8 mouse cellular contexts compared by ENCODE assay signal in the genomic region with DNA sequence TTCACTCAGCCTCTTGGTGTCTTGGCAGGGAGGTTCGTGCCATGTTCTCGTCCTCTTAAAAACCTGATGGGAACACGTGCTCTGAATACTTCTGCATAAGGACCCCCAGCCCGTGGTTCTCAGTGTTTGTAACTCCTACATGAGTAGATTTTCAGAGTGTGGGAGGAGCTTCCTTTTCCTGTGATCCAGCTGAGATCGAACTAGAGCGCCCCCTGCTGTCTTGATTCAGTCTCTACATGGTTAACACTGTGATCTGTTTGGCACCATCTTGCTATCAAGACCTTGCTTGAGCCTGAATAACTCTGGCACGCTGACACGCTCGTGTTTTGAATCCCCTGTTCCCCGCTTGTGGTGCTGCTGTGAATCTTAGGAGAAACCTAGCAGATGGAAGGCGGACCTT.
DNase-seq lines count a peak whose midpoint lies in the region; ATAC-seq lines count a peak whose summit lies in the region.

No protein-coding gene starts in this region.

- DNase-seq in midbrain, embryonic 10.5 days (ENCODE audit: low spot score) = peak; percentile 63
- DNase-seq in adrenal gland, adult 8-10 months = peak; percentile 63
- peak; percentile 73 for DNase-seq in embryo, embryonic 10 days (ENCODE audit: low spot score)
- DNase-seq in heart, postnatal 4 days = peak; percentile 81
- DNase-seq in left cerebral cortex, postnatal 36 days (ENCODE audit: low spot score in 2 of 2) = peak; percentile 53 to 55
- DNase-seq in ovary, postnatal 14 days (ENCODE audit: low spot score) = peak; percentile 61
- peak; percentile 65 for DNase-seq in thymus, postnatal 14 days

- H3K36me3 ChIP-seq in midbrain, embryonic 10.5 days = no peaks in the 10 kb centered on the region
- H3K36me3 ChIP-seq in midbrain, embryonic 16.5 days (ENCODE audit: control insufficient read depth, insufficient read depth, low read length) = no peaks in the 10 kb centered on the region

- H3K4me2 ChIP-seq in midbrain, embryonic 16.5 days (ENCODE audit: low read length) = no peak overlapping the region

- no peak overlapping the region for H3K4me3 ChIP-seq in midbrain, embryonic 10.5 days
- no peak overlapping the region for H3K4me3 ChIP-seq in midbrain, embryonic 16.5 days (ENCODE audit: low read depth, low read length)

- WGBS in midbrain, embryonic 10.5 days = 67% methylated on average over 11 of the region's 11 CpGs
- 55% methylated on average over 11 of the region's 11 CpGs for WGBS in midbrain, embryonic 16.5 days

- no peak overlapping the region for H3K27ac ChIP-seq in midbrain, embryonic 10.5 days (replicated peaks)
- no peak overlapping the region for H3K27ac ChIP-seq in midbrain, embryonic 16.5 days (ENCODE audit: low read length)

- no peaks in the 10 kb centered on the region for H3K4me1 ChIP-seq in midbrain, embryonic 10.5 days
- no peaks in the 10 kb centered on the region for H3K4me1 ChIP-seq in midbrain, embryonic 16.5 days (ENCODE audit: control insufficient read depth, insufficient read depth, low read length)

- no peaks in the 10 kb centered on the region for H3K27me3 ChIP-seq in midbrain, embryonic 10.5 days (ENCODE audit: low read depth, poor library complexity, severe bottlenecking)
- no peaks in the 10 kb centered on the region for H3K27me3 ChIP-seq in midbrain, embryonic 16.5 days (ENCODE audit: control insufficient read depth, insufficient read depth, low read depth, low read length)

- H3K9ac ChIP-seq in midbrain, embryonic 16.5 days (ENCODE audit: low read depth, low read length) = no peak overlapping the region

- intact Hi-C loops in left cerebral cortex, postnatal 36 days (cut with DNase I) = loop anchor here (2.0 kb wide), 1 partner anchor 169 kb away; no protein-coding TSS in a partner anchor

- H3K9me3 ChIP-seq in midbrain, embryonic 10.5 days (replicated peaks) = no peaks in the 10 kb centered on the region
- no peaks in the 10 kb centered on the region for H3K9me3 ChIP-seq in midbrain, embryonic 16.5 days (replicated peaks; ENCODE audit: control insufficient read depth, low read length, poor library complexity, severe bottlenecking)

- no peak for ATAC-seq in midbrain, embryonic 16.5 days
